Mouse (Mus musculus): ENCODE data around the gene Vcl.

Vcl gene

GRCm38 (mm10) chr14:20996361-20996760 is 67.2 kb downstream of the Vcl start:
- no peak for ATAC-seq (ENCODE audit: insufficient number of reproducible peaks, low FRiP score, low TSS enrichment)

DNA sequence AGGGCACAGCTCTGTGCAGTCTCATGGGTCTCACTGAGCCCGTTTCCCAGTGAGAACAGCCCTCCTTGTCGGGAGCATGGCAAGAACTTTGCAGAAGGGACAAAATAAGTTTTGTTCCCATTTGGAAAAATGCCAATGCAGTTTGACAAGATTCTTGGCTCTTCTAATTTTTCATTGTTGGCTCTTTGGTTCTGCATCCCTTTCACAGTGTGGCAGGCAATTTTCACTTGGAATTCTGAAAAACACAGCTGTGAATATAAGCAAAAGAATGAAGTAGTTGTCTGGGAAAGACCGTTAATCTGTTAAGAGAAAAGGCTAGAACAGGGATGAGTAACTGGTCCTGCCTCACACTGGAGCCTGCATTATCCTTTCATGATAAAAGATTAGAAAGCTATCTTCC is 68.3 kb downstream of the Vcl start:
- no peak; the same call in 1 of the 2 replicates for ATAC-seq (ENCODE audit: insufficient number of reproducible peaks, low FRiP score, low TSS enrichment)

DNA sequence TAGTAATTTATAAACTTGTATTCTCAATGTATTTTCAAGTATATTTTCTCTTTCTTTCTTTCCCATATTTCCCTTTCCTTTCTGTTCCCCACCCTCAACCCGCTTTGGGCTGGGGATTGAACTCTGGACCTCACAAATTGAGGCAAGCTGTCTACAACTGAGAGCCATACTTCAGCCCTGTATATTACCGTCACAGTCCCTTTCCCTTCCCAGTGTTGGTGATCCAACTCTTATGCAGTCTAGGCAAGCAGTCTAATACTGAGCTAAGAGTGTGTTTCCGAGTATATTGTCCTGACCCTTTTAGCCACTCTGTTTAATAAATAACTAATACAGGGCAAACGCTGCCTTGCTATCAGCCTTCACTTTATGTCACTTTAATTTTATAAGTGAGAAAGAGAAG is 70.4 kb downstream of the Vcl start:
- no peak for ATAC-seq (ENCODE audit: insufficient number of reproducible peaks, low FRiP score, low TSS enrichment)

DNA sequence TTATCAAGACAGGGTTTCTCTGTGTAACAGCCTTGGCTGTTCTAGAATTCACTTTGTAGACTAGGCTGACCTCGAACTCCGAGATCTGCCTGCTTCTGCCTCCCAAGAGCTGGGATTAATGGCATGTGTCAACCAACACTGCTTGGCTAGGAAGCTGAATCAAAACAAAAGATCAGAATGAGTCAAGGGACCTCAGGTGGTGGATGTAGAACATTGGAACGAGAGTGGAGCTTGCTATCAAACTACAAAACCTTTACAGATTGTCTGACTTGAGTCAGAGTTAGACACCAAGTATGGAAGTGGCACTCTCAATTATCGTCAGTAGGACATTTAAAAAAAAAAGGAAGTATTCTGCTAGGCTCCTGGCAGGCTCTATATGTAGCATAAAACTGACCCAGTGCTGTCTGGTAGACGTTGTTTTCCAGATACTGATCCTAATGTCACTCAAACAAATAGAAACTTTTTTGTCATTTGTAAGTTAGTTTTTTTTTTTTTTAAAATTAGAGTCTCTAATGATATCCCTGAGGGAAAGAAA is 84.7 kb downstream of the Vcl start:
- ATAC-seq (ENCODE audit: insufficient number of reproducible peaks, low FRiP score, low TSS enrichment), result no peak

DNA sequence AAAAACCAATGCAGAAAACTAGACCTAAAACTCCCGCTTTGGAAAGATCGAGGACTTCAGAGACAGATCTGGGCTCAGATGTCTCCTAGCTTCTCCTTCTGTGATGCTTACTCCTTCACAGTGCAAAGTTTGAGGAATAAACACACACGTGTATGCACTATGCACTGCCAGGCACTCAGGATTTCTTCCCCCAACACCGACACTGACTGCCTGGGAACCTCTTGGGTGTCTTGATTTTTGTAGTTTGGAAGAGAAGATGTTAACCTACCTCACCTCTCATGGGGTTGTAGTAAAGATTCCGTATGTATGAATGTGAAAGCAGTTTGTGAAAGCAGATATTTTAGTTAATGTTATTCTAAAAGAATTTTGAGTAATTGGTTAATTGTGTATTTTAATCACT is 88.7 kb downstream of the Vcl start:
- ATAC-seq (ENCODE audit: insufficient number of reproducible peaks, low FRiP score, low TSS enrichment), result no peak

DNA sequence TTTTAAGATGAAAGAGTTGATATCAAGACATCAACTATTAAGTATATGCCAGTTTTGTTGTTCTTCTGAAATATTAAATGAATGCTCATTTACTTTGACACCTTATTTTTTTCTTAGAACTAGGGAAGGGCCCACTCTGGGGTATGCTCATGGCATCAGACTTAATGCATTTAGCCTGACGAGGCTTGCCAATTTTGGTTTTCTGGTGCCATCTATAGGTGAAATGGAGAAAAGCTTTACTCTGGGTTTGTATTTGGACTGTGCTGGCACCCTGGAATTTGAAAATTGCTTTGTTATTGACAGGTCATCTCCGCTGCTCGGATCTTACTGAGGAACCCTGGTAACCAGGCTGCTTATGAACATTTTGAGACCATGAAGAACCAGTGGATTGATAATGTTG is 89.8 kb downstream of the Vcl start:
- ATAC-seq (ENCODE audit: insufficient number of reproducible peaks, low FRiP score, low TSS enrichment), result 0 out of 2 replicates have a peak, but pooled peaks have one; percentile 56

DNA sequence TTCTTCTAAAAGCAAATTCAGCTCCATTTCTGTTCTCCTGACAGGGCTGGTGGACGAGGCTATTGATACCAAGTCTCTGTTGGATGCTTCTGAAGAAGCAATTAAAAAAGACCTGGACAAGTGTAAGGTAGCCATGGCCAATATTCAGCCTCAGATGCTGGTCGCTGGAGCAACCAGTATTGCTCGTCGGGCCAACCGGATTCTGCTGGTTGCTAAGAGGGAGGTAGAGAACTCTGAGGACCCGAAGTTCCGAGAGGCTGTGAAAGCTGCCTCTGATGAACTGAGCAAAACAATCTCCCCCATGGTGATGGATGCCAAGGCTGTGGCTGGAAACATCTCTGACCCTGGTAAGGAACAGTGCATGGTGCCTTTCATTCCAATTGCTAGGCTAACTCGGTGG is 91.2 kb downstream of the Vcl start:
- no peak for ATAC-seq (ENCODE audit: insufficient number of reproducible peaks, low FRiP score, low TSS enrichment)

DNA sequence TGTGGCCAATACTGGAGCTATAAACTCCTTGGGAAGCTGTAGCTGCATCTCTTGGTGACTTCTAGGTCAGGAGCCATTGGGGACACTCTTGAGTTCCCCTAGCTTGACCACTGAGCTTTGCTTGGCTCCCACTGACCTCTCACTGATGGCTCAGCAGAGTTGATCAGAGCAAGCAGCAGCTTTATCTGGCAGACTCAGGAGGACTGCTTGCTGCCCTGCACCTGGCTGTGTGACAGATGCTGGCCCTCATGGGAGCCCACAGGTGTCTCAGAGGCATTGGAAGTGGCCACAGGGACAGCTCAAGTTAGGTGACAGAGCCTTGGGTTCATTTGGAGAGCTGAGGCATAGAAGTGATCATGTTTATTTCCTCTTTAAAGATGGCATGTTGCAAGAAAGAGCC is 98.3 kb downstream of the Vcl start:
- no peak for ATAC-seq (ENCODE audit: insufficient number of reproducible peaks, low FRiP score, low TSS enrichment)

DNA sequence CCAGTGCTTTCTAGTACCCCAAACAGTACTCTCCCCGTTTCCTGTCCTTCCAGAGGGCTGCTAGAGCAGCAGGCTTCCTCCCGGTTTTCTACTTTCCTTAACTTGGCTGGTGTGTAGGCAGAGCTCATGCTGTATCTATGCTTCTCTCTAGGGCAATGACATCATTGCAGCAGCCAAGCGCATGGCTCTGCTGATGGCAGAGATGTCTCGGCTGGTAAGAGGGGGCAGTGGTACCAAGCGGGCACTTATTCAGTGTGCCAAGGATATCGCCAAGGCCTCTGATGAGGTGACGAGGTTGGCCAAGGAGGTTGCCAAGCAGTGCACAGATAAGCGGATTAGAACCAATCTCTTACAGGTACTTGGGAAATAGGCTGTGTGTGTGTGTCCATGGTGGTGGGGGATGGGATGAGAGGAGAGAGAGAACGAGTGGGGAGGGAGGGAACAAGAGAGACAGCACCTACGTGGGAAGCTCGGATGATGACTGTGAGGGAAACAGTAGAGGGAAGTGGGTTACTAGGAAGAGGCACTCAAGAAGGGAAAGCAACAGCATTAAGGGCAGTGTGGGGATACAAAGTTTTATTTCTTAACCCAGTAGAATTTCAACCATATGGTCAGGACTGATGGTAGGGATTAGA is 99.9 kb downstream of the Vcl start:
- no peak for ATAC-seq (ENCODE audit: insufficient number of reproducible peaks, low FRiP score, low TSS enrichment)

- ATAC-seq (ENCODE audit: insufficient number of reproducible peaks, low FRiP score, low TSS enrichment), result no peak
Measured at GRCm38 (mm10) chr14:21031783-21032511, 102.7 kb downstream of the Vcl start.

DNA sequence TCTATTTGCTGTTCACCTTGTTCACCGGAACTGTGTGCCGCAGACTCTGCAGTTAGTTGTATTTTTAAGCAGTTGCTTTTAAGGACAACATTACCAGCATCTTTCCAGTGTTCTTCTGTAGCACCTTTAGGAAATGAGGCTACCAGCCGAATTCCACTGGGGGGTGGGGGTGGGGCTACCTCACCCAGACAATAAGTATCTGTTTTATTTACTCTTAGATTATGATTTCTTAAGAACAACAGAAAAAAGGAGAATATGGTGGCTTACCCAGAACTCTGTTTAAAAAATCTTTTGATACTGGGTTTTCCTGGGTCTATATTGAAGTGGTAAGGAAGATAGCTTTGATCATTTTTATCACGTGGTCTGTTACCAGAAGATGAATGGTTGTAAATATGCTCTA is 105.1 kb downstream of the Vcl start:
- ATAC-seq (ENCODE audit: insufficient number of reproducible peaks, low FRiP score, low TSS enrichment), result no peak

DNA sequence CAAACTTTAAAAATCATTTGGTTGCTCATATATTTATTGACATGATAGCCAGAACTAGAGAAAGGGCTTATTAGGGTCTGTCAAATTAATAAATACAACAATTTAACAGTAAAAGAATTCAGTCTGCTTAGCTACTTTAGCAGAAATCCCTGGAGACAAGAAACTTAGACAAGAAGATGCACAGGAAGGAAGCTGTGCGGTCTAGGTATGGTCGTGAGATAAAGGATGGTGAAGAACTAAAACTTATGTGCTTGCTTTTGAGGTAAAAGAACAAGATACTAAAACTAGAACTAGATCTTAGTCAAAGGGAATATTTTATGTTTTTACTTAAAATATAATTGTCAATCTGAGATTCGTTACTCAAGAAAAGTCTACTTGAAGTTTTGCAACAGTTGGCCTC is 105.6 kb downstream of the Vcl start:
- ATAC-seq (ENCODE audit: insufficient number of reproducible peaks, low FRiP score, low TSS enrichment), result no peak

DNA sequence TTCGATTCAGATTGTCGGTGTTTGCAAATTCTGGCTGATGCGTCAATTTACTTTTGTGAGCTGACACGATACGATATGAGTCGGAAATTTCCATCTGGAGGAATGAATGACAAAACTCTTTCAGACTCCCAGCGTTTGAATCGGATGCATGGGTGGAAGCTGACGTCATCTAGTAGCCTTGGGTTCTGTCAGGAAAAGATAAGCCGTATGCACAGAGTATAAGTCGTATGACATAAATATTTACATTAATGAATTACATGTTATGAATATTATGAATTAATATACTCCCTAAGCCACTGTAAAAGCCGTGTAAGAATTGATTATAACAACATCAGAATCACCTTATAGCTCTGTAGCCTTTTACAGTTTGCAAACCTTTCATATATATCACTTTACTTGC is 109.9 kb downstream of the Vcl start:
- ATAC-seq (ENCODE audit: insufficient number of reproducible peaks, low FRiP score, low TSS enrichment), result no peak

DNA sequence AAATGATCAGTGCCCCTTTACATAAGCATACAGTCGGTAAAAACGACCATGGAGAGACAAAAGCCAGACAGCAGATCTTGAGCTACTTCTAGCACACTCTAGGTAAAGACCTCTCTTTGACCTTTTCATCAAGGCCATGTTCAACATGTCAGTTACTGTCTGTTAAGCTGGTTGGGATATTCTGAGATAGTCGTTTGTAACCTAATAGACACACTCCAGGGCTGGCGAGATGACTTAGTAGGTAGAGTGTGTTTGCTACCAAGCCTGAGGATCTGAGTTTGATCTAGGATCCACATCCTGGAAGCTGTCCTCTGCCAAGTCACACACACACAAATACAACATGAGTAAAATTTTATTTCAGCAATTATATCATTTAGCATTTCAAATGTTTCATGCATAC is 110.4 kb downstream of the Vcl start:
- no peak for ATAC-seq (ENCODE audit: insufficient number of reproducible peaks, low FRiP score, low TSS enrichment)

GRCm38 (mm10) chr14:21047840-21048239 is 118.6 kb downstream of the Vcl start:
- no peak for ATAC-seq (ENCODE audit: insufficient number of reproducible peaks, low FRiP score, low TSS enrichment)

- ATAC-seq (ENCODE audit: insufficient number of reproducible peaks, low FRiP score, low TSS enrichment), result no peak
Measured at GRCm38 (mm10) chr14:21048879-21049278, 119.7 kb downstream of the Vcl start.

GRCm38 (mm10) chr14:21050734-21051133 is 121.5 kb downstream of the Vcl start:
- no peak for ATAC-seq (ENCODE audit: insufficient number of reproducible peaks, low FRiP score, low TSS enrichment)

DNA sequence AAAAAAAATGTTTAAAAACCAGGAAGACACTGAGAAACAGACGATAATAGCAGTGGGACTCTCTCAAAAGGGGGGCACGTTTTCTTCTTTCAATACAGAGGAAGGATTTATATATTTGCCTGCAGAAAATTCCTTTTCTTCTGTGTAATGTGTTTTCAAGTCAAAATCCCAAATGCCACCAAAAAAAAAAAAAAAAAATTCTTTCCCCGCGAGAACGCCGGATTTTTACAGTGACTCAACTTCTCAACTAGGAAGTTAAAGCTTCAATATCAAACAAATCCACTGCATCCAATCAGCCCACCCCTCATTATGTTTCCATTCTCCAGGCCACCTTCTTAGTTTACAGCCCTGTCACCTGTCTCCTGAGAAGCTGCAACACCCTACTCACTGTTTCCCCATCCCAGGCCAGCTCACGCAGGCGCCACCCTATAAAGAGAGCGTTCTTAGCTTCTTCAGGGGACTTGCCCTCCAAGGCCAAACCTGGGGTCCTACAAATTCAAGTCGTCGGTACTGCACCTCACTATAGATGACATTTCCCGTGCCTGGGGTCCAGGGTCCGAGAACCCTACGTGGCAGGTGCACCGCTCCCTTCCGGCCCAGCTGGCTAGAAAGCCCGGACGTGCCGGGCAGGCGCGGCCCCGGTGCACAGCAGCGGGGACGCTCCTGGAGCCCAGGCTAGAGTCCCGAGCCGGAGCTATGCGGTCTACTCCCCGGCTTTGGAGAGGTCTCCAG is 122.3 kb downstream of the Vcl start:
- no peak; the same call in 1 of the 2 replicates for ATAC-seq (ENCODE audit: insufficient number of reproducible peaks, low FRiP score, low TSS enrichment)

DNA sequence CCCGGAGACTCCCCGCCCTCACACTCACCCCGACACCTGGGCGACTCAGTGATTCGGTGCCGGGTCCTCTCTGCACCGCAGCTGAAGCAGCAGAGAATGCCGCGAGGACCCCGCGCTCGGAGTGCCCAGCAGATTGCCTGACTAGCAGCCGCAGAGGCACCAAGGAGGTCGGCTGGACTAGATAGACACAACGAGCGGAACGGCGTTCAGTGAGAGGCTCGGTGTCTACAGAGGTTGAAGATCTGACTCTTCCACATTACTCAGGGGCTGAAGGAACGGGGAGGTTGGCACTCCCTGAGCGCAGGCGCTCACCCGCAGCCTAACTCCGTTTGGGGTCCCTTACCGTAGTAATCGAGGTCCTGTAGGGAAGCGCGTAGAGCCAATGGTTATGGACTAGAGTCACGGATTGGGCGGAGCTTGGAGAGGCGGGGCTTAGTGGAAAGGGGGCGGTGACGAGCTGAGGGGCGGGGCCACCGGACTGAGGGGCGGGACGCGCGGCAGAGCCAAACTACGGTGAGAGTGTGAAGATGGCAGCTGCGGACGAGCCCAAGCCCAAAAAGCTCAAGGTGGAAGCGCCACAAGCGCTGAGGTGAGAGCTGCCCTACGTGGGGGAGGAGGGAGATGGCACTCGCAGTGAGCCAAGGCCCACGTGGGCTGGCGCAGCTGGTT is 123.0 kb downstream of the Vcl start, which contains the start of the genes Ap3m1 and Adk:
Ap3m1 (minus strand) TSS at position 397 of the 669 bp plus-strand sequence.
Adk (plus strand) TSS at position 463 of the 669 bp plus-strand sequence.
- peak; percentile 92 for ATAC-seq (ENCODE audit: insufficient number of reproducible peaks, low FRiP score, low TSS enrichment)

DNA sequence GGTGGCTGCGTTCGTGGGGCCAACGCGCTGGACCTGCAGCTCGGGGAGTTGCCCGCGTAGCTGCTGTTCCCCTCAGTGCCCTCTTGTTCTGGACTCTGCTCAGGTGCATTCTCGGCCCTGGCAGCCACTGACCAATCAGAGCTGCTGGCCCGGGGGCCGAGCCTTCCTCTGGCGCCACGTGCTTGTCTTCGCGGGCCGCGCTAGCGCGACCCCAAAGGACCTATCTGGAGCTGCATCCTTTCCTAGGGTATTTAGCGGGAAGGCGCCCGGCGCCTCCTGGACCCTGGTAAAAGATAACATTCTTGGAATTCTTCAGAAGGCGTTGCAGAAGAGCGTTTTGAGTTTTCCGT is 123.6 kb downstream of the Vcl start:
- peak; percentile 76; the same call in 1 of the 2 replicates for ATAC-seq (ENCODE audit: insufficient number of reproducible peaks, low FRiP score, low TSS enrichment)

DNA sequence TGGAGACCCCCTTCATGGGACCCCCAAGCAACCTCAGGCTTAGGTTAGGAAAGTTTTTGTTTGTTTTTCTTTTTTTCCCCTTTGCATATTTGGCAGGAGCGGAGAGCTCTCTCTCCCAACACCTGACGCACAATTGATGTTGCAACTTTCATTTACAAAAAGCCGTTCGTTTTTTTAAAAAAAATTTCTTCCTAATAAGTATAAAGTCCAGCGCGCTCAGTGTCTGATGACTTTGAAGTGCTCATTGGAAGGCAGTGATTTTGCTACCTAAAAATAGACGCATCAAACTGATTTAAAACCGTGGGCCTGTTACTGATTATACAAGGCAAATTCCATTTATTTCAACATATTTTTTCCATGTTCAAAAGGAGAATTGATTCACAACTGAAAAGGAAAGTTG is 124.0 kb downstream of the Vcl start:
- ATAC-seq (ENCODE audit: insufficient number of reproducible peaks, low FRiP score, low TSS enrichment), result no peak

Data from cerebellum, adult (tissue).